Mouse (Mus musculus) cortical plate, adult 2 months (tissue): ENCODE measurements around the gene BC049762.

Experiments
- CTCF ChIP-seq: fragments of 200-500 bp; IDR thresholded peaks from 2 replicates; pipeline ENCODE4 v1.5.1; 2011; ENCODE audit warnings: mild to moderate bottlenecking, control low read depth, low read length; ENCODE audit not compliant: insufficient read depth; ENCODE audit errors: extremely low read depth
- POLR2A ChIP-seq: fragments of 200-500 bp; IDR thresholded peaks from 2 replicates; pipeline ENCODE4 v1.6.1; 2011; ENCODE audit warnings: mild to moderate bottlenecking, low read length, control low read depth; ENCODE audit not compliant: insufficient read depth; ENCODE audit errors: extremely low read depth

GRCm38 (mm10) chr11:51264352-51264751, 1.5 kb upstream of the BC049762 start:
- TF ChIP-seq POLR2A (no peak), CTCF (no peak)
